Mouse (Mus musculus): Measurements from ENCODE around the gene Adrm1. TPM values are rescaled to one million over a fixed set of nuclear protein-coding genes. Genes with fewer than 3 reads are reported as not detected.
"Not testable (repeated sequence)": the region's sequence is repeated elsewhere in the genome, so short reads cannot be mapped to it uniquely, and the experiment has no call there.

Adrm1 gene
- polyA plus RNA-seq, 1 experiment from 2014 or later, result 277 TPM

DNA sequence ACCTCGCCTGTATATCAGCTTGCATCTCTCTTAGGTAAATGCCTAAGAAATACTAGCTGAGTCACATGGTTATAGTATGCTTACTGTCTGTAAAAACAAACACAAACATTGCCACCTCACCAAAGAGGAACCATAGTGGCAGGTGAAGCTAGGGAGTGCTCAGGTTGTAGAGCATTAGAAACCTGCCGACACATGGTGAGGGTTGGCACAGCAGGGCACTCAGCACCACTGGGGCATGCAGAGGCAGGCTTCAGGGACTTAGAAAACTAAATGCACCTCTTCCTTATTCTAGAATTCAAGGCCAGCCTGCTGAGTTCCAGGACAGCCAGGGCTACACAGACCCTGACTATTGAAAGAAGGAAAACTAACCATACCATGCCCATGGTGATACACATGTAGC is 4.4 kb upstream of the Adrm1 start:
- no peaks in the 10 kb centered on the region for H3K9me3 ChIP-seq (replicated peaks)

DNA sequence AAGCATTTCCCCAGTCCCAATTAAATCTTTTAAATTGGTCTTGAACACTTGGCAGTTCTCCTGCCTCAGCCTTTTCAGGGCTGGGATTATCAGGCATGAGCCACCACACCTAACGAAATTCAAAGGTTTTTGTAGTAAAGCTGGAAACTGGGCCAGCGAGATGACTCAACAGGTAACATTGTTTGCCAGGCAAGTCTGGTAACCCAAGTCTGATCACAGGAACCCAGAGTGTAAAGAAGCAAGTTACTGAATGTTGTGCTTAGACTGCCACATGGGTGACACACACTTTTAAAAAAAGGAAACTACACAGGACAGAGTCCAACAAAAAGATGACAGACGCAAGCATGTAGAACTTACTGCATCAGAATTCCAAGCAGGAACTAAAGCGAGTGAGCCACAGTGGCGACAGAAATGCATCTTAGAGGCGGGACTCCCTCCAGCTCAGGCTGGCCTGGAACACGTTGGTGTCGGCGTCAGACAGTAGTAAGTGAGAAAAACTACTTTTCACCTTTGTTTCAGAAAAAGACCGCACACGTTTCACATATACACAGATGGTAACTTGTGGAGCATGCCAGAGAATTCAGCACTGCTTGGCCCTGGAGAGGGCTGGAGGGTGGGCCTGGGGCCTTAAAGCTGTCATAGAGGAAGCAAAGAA is 1.0 kb upstream of the Adrm1 start:
- Histone ChIP-seq H3K9me3 (replicated peaks) (no peaks in the 10 kb centered on the region), H3K36me3 (peaks cover 26% of the 10 kb centered on the region), H3K27ac (replicated peaks) (peak overlapping the region; percentile 95; the same call in 1 of the 2 replicates), H3K4me1 (peaks cover 27% of the 10 kb centered on the region), H3K4me3 (0 out of 2 replicates have a peak overlapping the region, but pooled peaks have one; percentile 95), H3K27me3 (ENCODE audit: low read depth, poor library complexity, severe bottlenecking) (no peaks in the 10 kb centered on the region)
- 90% methylated on average over 11 of the region's 11 CpGs for WGBS
- DNase-seq (ENCODE audit: low spot score), result no peak

More for the DNA sequence above, 4.4 kb upstream of the Adrm1 start:
- no peak overlapping the region for H3K27ac ChIP-seq (replicated peaks)
- peaks cover 21% of the 10 kb centered on the region for H3K36me3 ChIP-seq
- no peak overlapping the region for H3K4me3 ChIP-seq
- no peaks in the 10 kb centered on the region for H3K27me3 ChIP-seq (ENCODE audit: low read depth, poor library complexity, severe bottlenecking)
- DNase-seq (ENCODE audit: low spot score), result no peak
- 84% methylated on average over 2 of the region's 2 CpGs for WGBS
- H3K4me1 ChIP-seq, result peaks cover 7% of the 10 kb centered on the region

DNA sequence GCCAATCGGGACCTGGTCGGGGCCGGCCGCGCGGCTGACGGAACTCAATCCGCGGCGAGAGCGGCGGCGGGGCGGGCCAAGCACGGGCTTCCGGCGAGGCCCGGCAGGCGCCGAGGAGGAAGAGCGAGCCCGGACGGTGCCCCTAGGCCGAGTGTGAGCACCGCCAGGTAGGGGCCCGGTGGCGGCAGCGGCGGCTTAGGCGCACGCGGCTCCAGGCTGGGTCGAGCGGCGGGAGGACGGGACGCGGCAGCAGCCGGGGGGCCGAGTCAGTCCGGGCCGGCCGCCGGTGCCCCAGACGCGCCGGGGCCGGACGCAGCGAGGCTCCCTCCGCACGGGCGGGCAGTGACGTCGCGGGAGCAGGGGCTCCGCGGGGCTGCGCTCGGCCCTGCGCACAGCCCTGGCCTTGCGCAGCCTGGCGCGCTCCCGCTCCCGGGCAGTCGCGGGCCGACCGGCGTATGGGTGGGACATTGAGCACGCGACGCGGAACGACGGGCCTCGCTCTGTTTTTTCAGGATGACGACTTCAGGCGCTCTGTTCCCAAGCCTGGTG is 311 bp downstream of the Adrm1 start:
- under 1% methylated on average over 80 of the region's 80 CpGs for WGBS
- DNase-seq (ENCODE audit: low spot score), result no peak
- Histone ChIP-seq H3K27me3 (ENCODE audit: low read depth, poor library complexity, severe bottlenecking) (no peaks in the 10 kb centered on the region), H3K4me1 (peaks cover 27% of the 10 kb centered on the region), H3K36me3 (peaks cover 40% of the 10 kb centered on the region), H3K27ac (replicated peaks) (peak overlapping the region; percentile 95), H3K4me3 (peak overlapping the region; percentile 95), H3K9me3 (replicated peaks) (no peaks in the 10 kb centered on the region)

DNA sequence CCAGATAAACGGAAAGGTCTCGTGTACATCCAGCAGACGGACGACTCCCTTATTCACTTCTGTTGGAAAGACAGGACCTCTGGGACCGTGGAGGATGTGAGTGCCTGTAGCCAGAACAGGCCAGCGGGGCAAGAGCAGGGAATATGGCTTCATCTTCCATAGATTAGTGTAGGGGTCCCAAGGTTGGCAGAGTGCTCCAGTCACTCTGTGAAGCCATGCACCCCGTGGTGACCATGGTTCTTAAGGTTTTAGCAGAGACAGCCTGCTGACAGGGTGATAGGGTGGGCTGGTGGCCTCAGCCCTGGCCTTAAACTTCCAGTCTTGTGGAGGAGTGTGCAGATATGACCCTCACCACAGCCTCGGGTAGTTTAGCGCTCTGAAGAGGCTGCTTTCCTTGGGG is 867 bp downstream of the Adrm1 start:
- Histone ChIP-seq H3K9me3 (replicated peaks) (no peaks in the 10 kb centered on the region), H3K4me1 (peaks cover 27% of the 10 kb centered on the region), H3K27me3 (ENCODE audit: low read depth, poor library complexity, severe bottlenecking) (no peaks in the 10 kb centered on the region), H3K36me3 (peaks cover 45% of the 10 kb centered on the region), H3K4me3 (peak overlapping the region; percentile 95), H3K27ac (replicated peaks) (peak overlapping the region; percentile 95)
- 8% methylated on average over 9 of the region's 9 CpGs for WGBS
- DNase-seq (ENCODE audit: low spot score), result no peak

DNA sequence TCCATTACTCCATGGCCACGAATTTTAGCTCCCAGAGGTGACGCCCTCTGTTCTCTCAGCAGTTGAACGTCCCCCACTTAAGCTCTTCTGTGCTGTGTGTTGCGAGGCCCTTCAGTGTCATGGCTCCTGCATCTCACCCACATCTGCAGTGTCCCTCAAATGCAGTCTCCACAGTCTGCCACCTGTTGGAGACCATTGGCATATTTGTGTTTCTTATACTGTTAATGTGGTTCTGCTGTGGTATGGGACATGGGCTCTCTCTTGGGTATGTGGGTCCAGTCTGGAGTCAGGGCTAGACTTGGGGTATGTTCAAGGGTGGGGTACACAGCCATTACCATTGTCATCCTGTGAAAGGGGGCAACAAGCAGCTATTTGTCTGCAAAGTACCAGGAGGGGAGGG is 1.9 kb downstream of the Adrm1 start:
- H3K27me3 ChIP-seq (ENCODE audit: low read depth, poor library complexity, severe bottlenecking), result no peaks in the 10 kb centered on the region
- peak overlapping the region; percentile 95 for H3K4me3 ChIP-seq
- H3K4me1 ChIP-seq, result peaks cover 27% of the 10 kb centered on the region
- peaks cover 55% of the 10 kb centered on the region for H3K36me3 ChIP-seq
- DNase-seq (ENCODE audit: low spot score), result no peak
- 79% methylated on average over 4 of the region's 4 CpGs for WGBS
- no peaks in the 10 kb centered on the region for H3K9me3 ChIP-seq (replicated peaks)
- 0 out of 2 replicates have a peak overlapping the region, but pooled peaks have one; percentile 95 for H3K27ac ChIP-seq (replicated peaks)

DNA sequence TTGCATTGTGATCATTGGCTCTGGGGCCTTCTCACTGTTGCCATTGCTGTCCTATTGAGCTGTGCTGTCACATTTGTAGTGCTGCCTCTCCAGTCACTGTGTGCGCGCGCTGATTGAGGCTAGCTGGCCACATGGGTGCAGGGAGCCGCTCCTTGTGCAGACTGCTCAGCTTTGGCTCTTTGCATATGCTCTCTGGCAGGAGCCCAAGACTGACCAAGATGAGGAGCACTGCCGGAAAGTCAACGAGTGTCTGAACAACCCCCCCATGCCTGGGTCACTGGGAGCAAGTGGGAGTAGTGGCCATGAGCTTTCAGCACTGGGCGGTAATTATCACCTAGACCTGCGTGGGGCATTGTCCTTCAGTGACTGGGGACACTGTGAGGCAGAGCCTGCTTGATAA is 2.4 kb downstream of the Adrm1 start:
- 90% methylated on average over 8 of the region's 8 CpGs for WGBS
- H3K9me3 ChIP-seq (replicated peaks); H3K27me3 ChIP-seq (ENCODE audit: low read depth, poor library complexity, severe bottlenecking); DNase-seq (ENCODE audit: low spot score); H3K27ac ChIP-seq (replicated peaks): not testable (repeated sequence)
- peaks cover 61% of the 10 kb centered on the region for H3K36me3 ChIP-seq
- H3K4me3 ChIP-seq, result peak overlapping the region; percentile 95; the same call in 1 of the 2 replicates
- peaks cover 27% of the 10 kb centered on the region for H3K4me1 ChIP-seq

DNA sequence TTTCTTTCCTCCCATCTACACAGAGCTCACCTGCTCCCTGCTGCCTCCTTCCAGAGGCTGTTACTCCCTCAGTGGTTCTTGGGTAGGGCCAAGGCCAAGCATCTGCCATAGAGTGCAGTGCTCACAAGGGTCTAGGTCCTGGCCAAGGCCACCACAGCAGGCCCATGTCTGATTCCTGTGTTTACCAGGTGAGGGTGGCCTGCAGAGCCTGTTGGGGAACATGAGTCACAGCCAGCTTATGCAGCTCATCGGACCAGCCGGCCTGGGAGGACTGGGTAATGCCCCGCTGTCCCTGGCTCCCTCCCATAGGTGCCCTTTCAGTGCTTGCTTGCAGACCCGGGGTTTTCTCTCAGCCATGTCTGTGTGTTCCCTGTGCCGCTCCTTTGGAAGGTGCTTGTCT is 2.8 kb downstream of the Adrm1 start:
- Histone ChIP-seq H3K4me3 (no peak overlapping the region), H3K9me3 (replicated peaks) (no peaks in the 10 kb centered on the region), H3K27ac (replicated peaks) (no peak overlapping the region), H3K4me1 (peaks cover 27% of the 10 kb centered on the region), H3K36me3 (peaks cover 65% of the 10 kb centered on the region), H3K27me3 (ENCODE audit: low read depth, poor library complexity, severe bottlenecking) (no peaks in the 10 kb centered on the region)
- 95% methylated on average over 5 of the region's 5 CpGs for WGBS
- no peak for DNase-seq (ENCODE audit: low spot score)

DNA sequence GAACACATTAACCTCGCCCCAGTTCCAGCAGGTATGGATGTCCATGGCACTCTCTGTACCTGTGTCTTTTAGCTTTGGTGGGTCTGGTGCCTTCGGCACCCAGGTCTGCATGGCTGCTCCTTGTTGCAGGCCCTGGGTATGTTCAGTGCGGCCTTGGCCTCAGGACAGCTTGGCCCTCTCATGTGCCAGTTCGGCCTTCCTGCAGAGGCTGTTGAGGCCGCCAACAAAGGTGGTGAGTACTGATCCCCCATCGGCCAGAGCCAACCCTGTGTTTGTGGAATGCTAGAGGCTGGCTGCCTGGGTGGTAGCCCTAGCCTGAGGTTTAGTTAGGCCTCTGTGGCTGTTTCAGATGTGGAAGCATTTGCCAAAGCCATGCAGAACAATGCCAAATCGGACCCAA is 4.4 kb downstream of the Adrm1 start:
- H3K9me3 ChIP-seq (replicated peaks), result no peaks in the 10 kb centered on the region
- WGBS, result 93% methylated on average over 7 of the region's 7 CpGs
- no peak overlapping the region for H3K27ac ChIP-seq (replicated peaks)
- H3K27me3 ChIP-seq (ENCODE audit: low read depth, poor library complexity, severe bottlenecking), result no peaks in the 10 kb centered on the region
- H3K4me3 ChIP-seq, result no peak overlapping the region
- no peak for DNase-seq (ENCODE audit: low spot score)
- H3K4me1 ChIP-seq, result peaks cover 25% of the 10 kb centered on the region
- H3K36me3 ChIP-seq, result peaks cover 81% of the 10 kb centered on the region

DNA sequence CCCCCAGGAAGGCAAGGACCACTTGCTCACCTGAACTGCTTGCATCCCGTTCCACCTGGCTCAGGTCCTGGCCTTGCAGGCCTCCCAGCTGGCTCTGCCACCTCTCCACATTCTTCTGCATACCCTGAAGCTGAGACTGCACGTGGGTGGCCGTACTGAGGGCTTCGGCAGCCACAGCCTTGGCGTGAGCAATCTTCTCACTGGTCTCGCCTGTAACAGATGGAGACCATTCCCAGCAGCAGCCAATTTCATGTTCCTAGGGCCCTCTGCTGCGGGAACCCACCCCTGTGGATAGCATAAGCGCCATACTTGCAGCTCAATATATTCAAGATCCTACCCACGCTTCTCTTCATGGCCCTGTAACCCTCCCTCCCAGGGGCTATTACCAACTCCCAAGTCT is 10.3 kb downstream of the Adrm1 start:
- DNase-seq (ENCODE audit: low spot score), result no peak
- H3K9me3 ChIP-seq (replicated peaks), result no peaks in the 10 kb centered on the region
- H3K27me3 ChIP-seq (ENCODE audit: low read depth, poor library complexity, severe bottlenecking), result no peaks in the 10 kb centered on the region
- no peak overlapping the region for H3K4me3 ChIP-seq
- H3K27ac ChIP-seq (replicated peaks), result no peak overlapping the region
- 94% methylated on average over 9 of the region's 9 CpGs for WGBS
- H3K4me1 ChIP-seq, result no peaks in the 10 kb centered on the region
- peaks cover 64% of the 10 kb centered on the region for H3K36me3 ChIP-seq

DNA sequence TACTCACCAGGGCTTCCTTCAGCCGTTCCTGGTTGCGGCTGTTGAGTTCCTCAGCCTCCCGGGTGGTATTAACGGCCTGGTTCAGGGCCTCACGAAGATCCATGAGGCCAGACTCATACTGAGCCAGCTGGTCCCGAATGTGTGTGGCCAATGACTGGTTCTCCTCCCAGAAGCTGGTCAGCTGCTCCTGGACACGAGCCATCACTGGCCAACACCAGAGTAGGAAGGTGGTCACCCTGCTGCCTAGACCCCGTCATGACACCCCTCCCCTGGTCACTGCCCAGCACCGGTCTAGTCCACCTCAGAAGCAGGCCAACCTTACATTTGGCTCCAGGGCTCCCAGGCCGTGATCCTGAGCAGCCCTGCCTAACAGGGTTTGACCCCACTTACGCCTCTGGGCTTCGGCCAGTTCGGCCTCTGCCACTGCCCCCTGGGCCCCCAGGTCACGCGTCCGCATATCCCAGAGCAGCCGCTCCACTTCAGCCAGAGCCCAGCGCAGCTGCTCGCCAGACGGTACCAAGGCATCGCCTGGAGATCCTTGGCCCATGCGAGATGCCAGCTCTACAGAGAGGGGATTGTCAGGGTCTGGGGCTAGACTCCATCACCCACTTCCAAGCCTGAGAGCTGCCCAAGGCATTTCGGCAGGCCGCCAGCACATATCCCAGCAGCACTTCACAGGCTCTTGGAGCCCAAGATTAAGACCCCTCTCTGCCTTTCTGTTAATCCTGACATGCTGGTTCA is 12.9 kb downstream of the Adrm1 start:
- Histone ChIP-seq H3K4me3 (no peak overlapping the region), H3K27me3 (ENCODE audit: low read depth, poor library complexity, severe bottlenecking) (no peaks in the 10 kb centered on the region), H3K4me1 (no peaks in the 10 kb centered on the region), H3K36me3 (peaks cover 40% of the 10 kb centered on the region), H3K27ac (replicated peaks) (no peak overlapping the region), H3K9me3 (replicated peaks) (no peaks in the 10 kb centered on the region)
- whole genome bisulfite sequencing, result 89% methylated on average over 24 of the region's 24 CpGs
- no peak for DNase-seq (ENCODE audit: low spot score)

DNA sequence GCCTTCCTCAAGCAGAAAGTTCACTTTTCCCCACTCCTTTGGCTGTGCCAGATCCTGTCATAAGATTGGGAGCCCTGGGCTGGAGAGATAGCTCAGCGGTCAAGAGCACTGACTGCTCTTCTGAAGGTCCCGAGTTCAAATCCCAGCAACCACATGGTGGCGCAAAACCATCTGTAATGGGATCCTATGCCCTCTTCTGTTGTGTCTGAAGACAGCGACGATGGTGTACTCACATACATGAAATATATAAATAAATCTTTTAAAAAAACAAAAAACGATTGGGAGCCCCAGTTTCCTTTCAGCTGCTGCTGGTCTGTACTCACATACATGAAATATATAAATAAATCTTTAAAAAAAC is 13.4 kb downstream of the Adrm1 start:
- Histone ChIP-seq H3K4me3 (no peak overlapping the region), H3K27ac (replicated peaks) (no peak overlapping the region), H3K27me3 (ENCODE audit: low read depth, poor library complexity, severe bottlenecking) (no peaks in the 10 kb centered on the region), H3K9me3 (replicated peaks) (no peaks in the 10 kb centered on the region), H3K36me3 (peaks cover 35% of the 10 kb centered on the region), H3K4me1 (no peaks in the 10 kb centered on the region)
- DNase-seq (ENCODE audit: low spot score), result no peak
- 89% methylated on average over 6 of the region's 6 CpGs for WGBS

DNA sequence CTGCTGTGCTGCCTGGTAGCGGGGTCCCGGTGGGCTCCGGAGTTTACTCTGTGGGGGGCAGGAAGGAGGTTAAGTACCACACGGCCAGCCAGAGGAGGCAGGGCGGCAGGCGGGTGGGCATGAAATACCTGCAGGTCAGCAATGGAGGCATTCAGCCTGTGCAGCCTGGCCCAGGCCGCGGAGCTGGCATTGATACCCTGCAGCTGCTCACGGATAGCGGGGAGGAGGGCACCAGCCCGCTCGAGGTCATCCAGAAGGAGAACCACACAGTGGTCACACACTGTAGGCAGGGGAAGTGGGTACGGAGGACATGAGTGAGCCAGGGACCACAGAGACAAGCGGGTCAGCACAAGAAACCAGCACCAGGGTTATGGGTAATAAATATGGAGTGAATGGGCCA is 14.4 kb downstream of the Adrm1 start:
- DNase-seq (ENCODE audit: low spot score), result no peak
- whole genome bisulfite sequencing, result 95% methylated on average over 14 of the region's 14 CpGs
- no peaks in the 10 kb centered on the region for H3K27me3 ChIP-seq (ENCODE audit: low read depth, poor library complexity, severe bottlenecking)
- H3K9me3 ChIP-seq (replicated peaks), result no peaks in the 10 kb centered on the region
- no peak overlapping the region for H3K4me3 ChIP-seq
- H3K27ac ChIP-seq (replicated peaks), result no peak overlapping the region
- H3K4me1 ChIP-seq, result no peaks in the 10 kb centered on the region
- H3K36me3 ChIP-seq, result peaks cover 25% of the 10 kb centered on the region; the same call in 1 of the 2 replicates

DNA sequence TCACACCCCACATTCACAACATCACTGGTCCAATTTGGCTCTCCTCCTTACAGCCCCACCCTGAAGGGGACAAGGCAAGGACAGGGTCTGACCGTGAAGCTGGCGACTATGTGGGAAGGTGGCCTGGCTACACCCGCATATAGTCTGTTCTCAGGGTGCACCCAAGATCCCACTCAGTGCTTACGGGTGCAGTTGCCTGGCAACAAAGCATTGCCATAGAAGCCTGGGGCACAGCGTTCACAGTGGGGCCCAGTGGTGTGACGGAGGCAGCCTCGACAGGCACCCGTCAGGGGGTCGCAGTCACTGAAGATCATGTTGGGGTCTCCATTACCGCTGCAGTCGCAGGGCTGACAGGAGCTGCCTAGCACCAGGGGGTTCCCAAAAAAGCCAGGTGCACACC is 16.1 kb downstream of the Adrm1 start:
- no peaks in the 10 kb centered on the region for H3K4me1 ChIP-seq
- H3K9me3 ChIP-seq (replicated peaks), result no peaks in the 10 kb centered on the region
- no peak for DNase-seq (ENCODE audit: low spot score)
- peaks cover 13% of the 10 kb centered on the region; the same call in 1 of the 2 replicates for H3K36me3 ChIP-seq
- H3K27me3 ChIP-seq (ENCODE audit: low read depth, poor library complexity, severe bottlenecking), result no peaks in the 10 kb centered on the region
- WGBS, result 92% methylated on average over 11 of the region's 11 CpGs
- H3K4me3 ChIP-seq, result no peak overlapping the region
- H3K27ac ChIP-seq (replicated peaks), result no peak overlapping the region

Data from midbrain, embryonic 10.5 days (tissue).